Mouse (Mus musculus): ENCODE data around the gene Serpine1.
A peak's percentile ranks its signal among the peaks of the same experiment; 100 is the strongest.

GRCm38 (mm10) chr5:137076191-137076930 is 4.3 kb upstream of the Serpine1 start:
- TF ChIP-seq ZNF384 (IDR thresholded peaks at IDR 0.05; ENCODE audit: low read depth, low read length) (no peak), CTCF (IDR thresholded peaks at IDR 0.05 in 2 of 3, conservative IDR thresholded peaks at IDR 0.05 in 1 of 3; ENCODE audit: control insufficient read depth in 1 of 3, insufficient read depth in 1 of 3, low read depth in 2 of 3, low read length in 3 of 3, poor library complexity in 1 of 3, severe bottlenecking in 1 of 3) (no peak), POLR2A (IDR thresholded peaks at IDR 0.05; ENCODE audit: control insufficient read depth in 1 of 2, insufficient read depth in 1 of 2, low read depth in 1 of 2, low read length in 2 of 2, poor library complexity in 1 of 2) (peak; percentile 1 to 42; a peak in 2 of 4 replicates), JUND (IDR thresholded peaks at IDR 0.05; ENCODE audit: low read depth, low read length) (no peak), CHD2 (IDR thresholded peaks at IDR 0.05; ENCODE audit: low read length) (no peak), GATA1 (IDR thresholded peaks at IDR 0.05; ENCODE audit: low read depth, low read length) (peak; percentile 74), RAD21 (IDR thresholded peaks at IDR 0.05; ENCODE audit: low read depth, low read length) (no peak), TAL1 (IDR thresholded peaks at IDR 0.05; ENCODE audit: low read length) (peak; percentile 27; the same call in 1 of the 2 replicates), EP300 (IDR thresholded peaks at IDR 0.05; ENCODE audit: low read depth in 1 of 2, low read length in 2 of 2) (peak; percentile 40 to 58; a peak in 3 of 4 replicates), HCFC1 (IDR thresholded peaks at IDR 0.05; ENCODE audit: low read depth, low read length) (peak; percentile 27; the same call in 1 of the 2 replicates), UBTF (IDR thresholded peaks at IDR 0.05; ENCODE audit: borderline replicate concordance, insufficient read depth, low read depth, low read length) (no peak), MAZ (IDR thresholded peaks at IDR 0.05; ENCODE audit: low read depth, low read length) (peak; percentile 72), TCF12 (IDR thresholded peaks at IDR 0.05; ENCODE audit: low read depth, low read length) (no peak)

Data from MEL (cell line).